Mouse (Mus musculus) CH12.LX (cell line): ENCODE measurements at regions not wholly inside any gene's neighbourhood (a gene's known extent, or its start where the extent isn't known, plus 50 kb on each side); places are given as distances from the start of the nearest gene placed in this dataset.

ENCODE experiments used
- DNase-seq: peaks from one replicate; pipeline ENCODE4 v3.0.0-alpha.2; 2013; ENCODE audit errors: extremely low read depth
- H3K27ac ChIP-seq: 2 replicates; pipeline ENCODE4 v1.5.1; 2012; ENCODE audit warnings: low read depth, mild to moderate bottlenecking, control low read depth, moderate library complexity; ENCODE audit not compliant: insufficient read depth
- H3K27me3 ChIP-seq: replicated peaks from 2 replicates; pipeline ENCODE3; 2012; ENCODE audit warnings: inconsistent platforms
- H3K36me3 ChIP-seq, 2 experiments: replicated peaks in 1 of 2; 2 replicates each; pipeline versions ENCODE3 to v1.6.1; 2012; ENCODE audit warnings: inconsistent platforms in 1 of 2, low read length in 1 of 2, mild to moderate bottlenecking in 1 of 2, mixed read lengths in 1 of 2, moderate library complexity in 1 of 2; ENCODE audit not compliant: control insufficient read depth in 1 of 2, insufficient read depth in 1 of 2
- H3K4me1 ChIP-seq, 2 experiments: 2 replicates each; pipeline ENCODE4 v1.6.1; 2012; ENCODE audit warnings: inconsistent platforms in 1 of 2, moderate library complexity in 1 of 2; ENCODE audit not compliant: insufficient read depth in 2 of 2, control insufficient read depth in 1 of 2
- H3K4me2 ChIP-seq: 2 replicates; pipeline ENCODE4 v1.6.1; 2012; ENCODE audit warnings: low read depth, mild to moderate bottlenecking, control low read depth; ENCODE audit not compliant: poor library complexity, insufficient read depth, severe bottlenecking
- H3K4me3 ChIP-seq, 3 experiments: fragments of 150-350 bp in 1 of 3; sonication (generic) in 1 of 3; replicated peaks in 1 of 3; 2 replicates each; pipeline versions ENCODE3 to v1.5.1; 2011 to 2012; ENCODE audit warnings: low read depth in 2 of 3, low read length in 2 of 3, mild to moderate bottlenecking in 2 of 3, moderate library complexity in 2 of 3, control low read depth in 1 of 3, improper control_type of control experiment in 1 of 3, inconsistent platforms in 1 of 3, mixed read lengths in 1 of 3; ENCODE audit not compliant: poor library complexity in 1 of 3
- H3K79me2 ChIP-seq: replicated peaks from 2 replicates; pipeline ENCODE4 v1.6.1; 2012; ENCODE audit warnings: mild to moderate bottlenecking, moderate library complexity; ENCODE audit not compliant: control insufficient read depth, poor library complexity, insufficient read depth, severe bottlenecking; ENCODE audit errors: extremely low read depth
- H3K9ac ChIP-seq: 2 replicates; pipeline ENCODE4 v1.6.1; 2012; ENCODE audit warnings: low read depth, mild to moderate bottlenecking, control low read depth, moderate library complexity; ENCODE audit not compliant: insufficient read depth
- H3K9me3 ChIP-seq: replicated peaks from 2 replicates; pipeline ENCODE3; 2012; ENCODE audit warnings: low read length, inconsistent platforms, mixed read lengths
- BHLHE40 ChIP-seq: IDR thresholded peaks from 2 replicates; pipeline ENCODE4 v1.6.1; 2011; ENCODE audit warnings: mild to moderate bottlenecking, low read depth, low read length, improper control_type of control experiment
- CHD1 ChIP-seq: IDR thresholded peaks from 2 replicates; pipeline ENCODE4 v1.6.1; 2012; ENCODE audit warnings: low read depth, low read length, improper control_type of control experiment, inconsistent platforms
- CTCF ChIP-seq, 2 experiments: IDR thresholded peaks in 1 of 2; conservative IDR thresholded peaks in 1 of 2; 2 replicates each; pipeline ENCODE4 v1.5.1; 2011 to 2012; ENCODE audit warnings: low read depth in 2 of 2, low read length in 2 of 2, improper control_type of control experiment in 1 of 2, inconsistent platforms in 1 of 2, mild to moderate bottlenecking in 1 of 2, moderate library complexity in 1 of 2
- E2F4 ChIP-seq: IDR thresholded peaks from 2 replicates; pipeline ENCODE4 v1.6.1; 2011; ENCODE audit warnings: low read depth, low read length, improper control_type of control experiment; ENCODE audit not compliant: insufficient replicate concordance
- ELF1 ChIP-seq: IDR thresholded peaks from 2 replicates; pipeline ENCODE4 v1.6.1; 2014; ENCODE audit warnings: low read depth, mild to moderate bottlenecking, inconsistent platforms, low read length, improper control_type of control experiment
- EP300 ChIP-seq: IDR thresholded peaks from 2 replicates; pipeline ENCODE4 v1.6.1; 2011; ENCODE audit warnings: low read length, improper control_type of control experiment
- GABPA ChIP-seq: IDR thresholded peaks from 2 replicates; pipeline ENCODE4 v1.6.1; 2012; ENCODE audit warnings: low read depth, low read length, improper control_type of control experiment, inconsistent platforms; ENCODE audit not compliant: insufficient replicate concordance
- HCFC1 ChIP-seq: IDR thresholded peaks from 2 replicates; pipeline ENCODE4 v1.6.1; 2012; ENCODE audit warnings: low read depth, mild to moderate bottlenecking, inconsistent platforms, low read length, improper control_type of control experiment
- IRF4 ChIP-seq: IDR thresholded peaks from 2 replicates; pipeline ENCODE4 v1.6.1; 2014; ENCODE audit warnings: low read depth, mild to moderate bottlenecking, inconsistent platforms, low read length, improper control_type of control experiment
- JUN ChIP-seq: IDR thresholded peaks from 2 replicates; pipeline ENCODE4 v1.6.1; 2011; ENCODE audit warnings: low read depth, mild to moderate bottlenecking, low read length, improper control_type of control experiment, moderate library complexity; ENCODE audit not compliant: insufficient read depth
- JUND ChIP-seq: conservative IDR thresholded peaks from 2 replicates; pipeline ENCODE4 v1.6.1; 2011; ENCODE audit warnings: low read depth, low read length, improper control_type of control experiment
- KAT2A ChIP-seq: IDR thresholded peaks from 2 replicates; pipeline ENCODE4 v1.6.1; 2012; ENCODE audit warnings: low read length, improper control_type of control experiment, inconsistent platforms; ENCODE audit not compliant: insufficient replicate concordance
- MAFK ChIP-seq: IDR thresholded peaks from 2 replicates; pipeline ENCODE4 v1.6.1; 2011; ENCODE audit warnings: low read length, improper control_type of control experiment; ENCODE audit not compliant: insufficient replicate concordance
- MAX ChIP-seq: IDR thresholded peaks from 2 replicates; pipeline ENCODE4 v1.6.1; 2011; ENCODE audit warnings: low read length, improper control_type of control experiment
- MAZ ChIP-seq: IDR thresholded peaks from 2 replicates; pipeline ENCODE4 v1.6.1; 2012; ENCODE audit warnings: low read depth, mild to moderate bottlenecking, inconsistent platforms, low read length, improper control_type of control experiment, moderate library complexity
- MXI1 ChIP-seq: IDR thresholded peaks from 2 replicates; pipeline ENCODE4 v1.6.1; 2011; ENCODE audit warnings: mild to moderate bottlenecking, low read depth, low read length, improper control_type of control experiment
- MYC ChIP-seq: IDR thresholded peaks from 2 replicates; pipeline ENCODE4 v1.6.1; 2011; ENCODE audit warnings: low read depth, mild to moderate bottlenecking, improper control_type of control experiment, low read length
- NELFE ChIP-seq: IDR thresholded peaks from 2 replicates; pipeline ENCODE4 v1.6.1; 2011; ENCODE audit warnings: low read depth, low read length, improper control_type of control experiment
- NRF1 ChIP-seq: IDR thresholded peaks from 2 replicates; pipeline ENCODE4 v1.6.1; 2014; ENCODE audit warnings: low read depth, mild to moderate bottlenecking, inconsistent platforms, low read length, improper control_type of control experiment, moderate library complexity
- POLR2A ChIP-seq: IDR thresholded peaks from 2 replicates; pipeline ENCODE4 v1.6.1; 2011; ENCODE audit warnings: low read depth, mild to moderate bottlenecking, improper control_type of control experiment, low read length
- POLR2AphosphoS2 ChIP-seq: IDR thresholded peaks from 2 replicates; pipeline ENCODE4 v1.6.1; 2011; ENCODE audit warnings: low read depth, low read length, improper control_type of control experiment
- RAD21 ChIP-seq: IDR thresholded peaks from 2 replicates; pipeline ENCODE4 v1.6.1; 2011; ENCODE audit warnings: low read depth, mild to moderate bottlenecking, low read length, improper control_type of control experiment, moderate library complexity
- SMC3 ChIP-seq: IDR thresholded peaks from 2 replicates; pipeline ENCODE4 v1.6.1; 2011; ENCODE audit warnings: low read depth, low read length, improper control_type of control experiment
- TBP ChIP-seq: conservative IDR thresholded peaks from 2 replicates; pipeline ENCODE4 v1.6.1; 2011; ENCODE audit warnings: low read depth, low read length, improper control_type of control experiment
- UBTF ChIP-seq: IDR thresholded peaks from 2 replicates; pipeline ENCODE4 v1.6.1; 2012; ENCODE audit warnings: low read depth, mild to moderate bottlenecking, inconsistent platforms, low read length, improper control_type of control experiment, moderate library complexity
- USF1 ChIP-seq: IDR thresholded peaks from 2 replicates; pipeline ENCODE4 v1.6.1; 2014; ENCODE audit warnings: low read depth, mild to moderate bottlenecking, inconsistent platforms, low read length, improper control_type of control experiment
- USF2 ChIP-seq: conservative IDR thresholded peaks from 2 replicates; pipeline ENCODE4 v1.6.1; 2011; ENCODE audit warnings: low read depth, low read length, improper control_type of control experiment
- ZC3H11A ChIP-seq: IDR thresholded peaks from 2 replicates; pipeline ENCODE4 v1.6.1; 2012; ENCODE audit warnings: low read depth, mild to moderate bottlenecking, inconsistent platforms, low read length, improper control_type of control experiment
- ZKSCAN1 ChIP-seq: IDR thresholded peaks from 2 replicates; pipeline ENCODE4 v1.6.1; 2012; ENCODE audit warnings: low read depth, inconsistent platforms, low read length, improper control_type of control experiment, borderline replicate concordance
- ZMIZ1 ChIP-seq: IDR thresholded peaks from 2 replicates; pipeline ENCODE4 v1.6.1; 2012; ENCODE audit warnings: low read depth, mild to moderate bottlenecking, inconsistent platforms, low read length, improper control_type of control experiment
- dilution Hi-C: fragments of 300-500 bp; cut with MboI; formaldehyde crosslinking; loops from 2 replicates; pipeline ENCODE4 v1.14.3; 2020; ENCODE audit warnings: low sequenced_read_pairs; ENCODE audit not compliant: extremely low pct_unique_long_range_greater_than_20kb, extremely low pct_ligation_motif_present
- in situ Hi-C: fragments of 300-500 bp; cut with MboI; formaldehyde crosslinking; loops from 3 replicates; pipeline ENCODE4 v1.14.3; 2019; ENCODE audit warnings: low sequenced_read_pairs, low pct_ligation_motif_present, low pct_unique_long_range_greater_than_20kb, mixed read lengths

GRCm38 (mm10) chr10:67748121-67748520 lies 164.3 kb downstream of the Zfp365 start:
- H3K36me3 ChIP-seq: no peaks in the 10 kb centered on the region
- in situ Hi-C loops: no loop called here
- H3K27me3 ChIP-seq: no peaks in the 10 kb centered on the region
- no peak overlapping the region for H3K9ac ChIP-seq
- no peak overlapping the region for H3K4me2 ChIP-seq
- dilution Hi-C loops: no loop called here
- no peak overlapping the region for H3K27ac ChIP-seq
- peaks cover 0 to 2% of the 10 kb centered on the region in 2 experiments; a peak in 1 of 4 replicates for H3K4me1 ChIP-seq
- no peak overlapping the region for H3K4me3 ChIP-seq
- TF ChIP-seq UBTF: no peak
- no peak for TF ChIP-seq ELF1
- no peak for TF ChIP-seq GABPA
- TF ChIP-seq USF2: no peak
- TF ChIP-seq JUN: no peak
- TF ChIP-seq MAZ: no peak
- TF ChIP-seq BHLHE40: no peak
- TF ChIP-seq HCFC1: no peak
- no peak for TF ChIP-seq IRF4
- TF ChIP-seq RAD21: no peak
- no peak for TF ChIP-seq EP300
- no peak for TF ChIP-seq JUND
- no peak for TF ChIP-seq ZC3H11A
- no peaks in the 10 kb centered on the region for H3K79me2 ChIP-seq
- no peaks in the 10 kb centered on the region for H3K9me3 ChIP-seq
- no peak for DNase-seq

- dilution Hi-C loops: no loop called here
- in situ Hi-C loops: no loop called here
These were observed 165.0 kb downstream of the Zfp365 start for GRCm38 (mm10) chr10:67747461-67747860.

GRCm38 (mm10) chr10:67746140-67746539 lies 166.3 kb downstream of the Zfp365 start:
- Histone ChIP-seq H3K4me3 (no peak overlapping the region), H3K79me2 (no peaks in the 10 kb centered on the region), H3K9ac (no peak overlapping the region), H3K27ac (no peak overlapping the region), H3K27me3 (no peaks in the 10 kb centered on the region), H3K4me1 (peaks cover 0 to 8% of the 10 kb centered on the region in 2 experiments; a peak in 1 of 4 replicates), H3K36me3 (no peaks in the 10 kb centered on the region), H3K4me2 (no peak overlapping the region), H3K9me3 (no peaks in the 10 kb centered on the region)
- dilution Hi-C loops (no loop called here), in situ Hi-C loops (no loop called here)
- no peak for DNase-seq
- TF ChIP-seq HCFC1 (no peak), E2F4 (no peak), MAX (no peak), ELF1 (no peak), ZMIZ1 (no peak), TBP (no peak), POLR2A (no peak), RAD21 (no peak), IRF4 (no peak), BHLHE40 (no peak), MAFK (no peak), MXI1 (no peak), CTCF (conservative IDR thresholded peaks at IDR 0.05 in 1 of 2, IDR thresholded peaks at IDR 0.05 in 1 of 2; ENCODE audit: low read depth in 2 of 2, low read length in 2 of 2) (no peak), USF1 (no peak), GABPA (no peak), NELFE (no peak), KAT2A (no peak), SMC3 (no peak), NRF1 (no peak)

More at GRCm38 (mm10) chr10:67747461-67747860, 165.0 kb downstream of the Zfp365 start:
- no peak for DNase-seq
- Histone ChIP-seq H3K27me3 (no peaks in the 10 kb centered on the region), H3K4me2 (no peak overlapping the region), H3K4me1 (peaks cover 0 to 8% of the 10 kb centered on the region in 2 experiments; a peak in 1 of 4 replicates), H3K9ac (no peak overlapping the region), H3K79me2 (no peaks in the 10 kb centered on the region), H3K4me3 (no peak overlapping the region), H3K36me3 (no peaks in the 10 kb centered on the region), H3K27ac (no peak overlapping the region), H3K9me3 (no peaks in the 10 kb centered on the region)
- TF ChIP-seq POLR2AphosphoS2: no peak
- no peak for TF ChIP-seq ZKSCAN1
- no peak for TF ChIP-seq CHD1
- no peak for TF ChIP-seq MYC
